Mouse (Mus musculus): ENCODE data around the gene Stat3.

DNA sequence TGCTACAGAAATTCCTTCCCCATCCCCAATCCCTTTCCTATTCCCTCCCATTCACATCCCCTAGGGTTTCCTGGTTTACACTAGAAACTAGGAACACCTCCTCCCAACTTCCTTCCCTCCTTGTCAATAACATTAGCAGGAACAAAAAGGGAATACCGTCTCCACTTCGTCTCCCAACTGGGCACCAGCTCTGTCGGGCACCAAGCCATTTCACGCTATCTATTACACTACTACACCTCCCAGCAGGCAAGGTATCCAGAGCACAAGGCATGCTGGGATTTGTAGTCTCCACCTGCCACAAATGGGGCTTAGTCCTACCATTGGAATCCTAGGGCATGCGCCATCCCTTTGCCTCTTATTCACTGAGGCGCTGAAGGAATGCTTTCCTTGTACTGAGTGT is 21.2 kb upstream of the Stat3 start:
- no peak for TF ChIP-seq CTCF (conservative IDR thresholded peaks at IDR 0.05; ENCODE audit: insufficient read depth, insufficient read length, low read depth, low read length)
- no peak for TF ChIP-seq POLR2A (IDR thresholded peaks at IDR 0.05; ENCODE audit: low read depth, low read length)

Data from kidney, adult 2 months (tissue).